Mouse (Mus musculus) megakaryocyte progenitor cell, adult 5-6 weeks (primary cell): ENCODE results near the gene Slamf9. TPM values are rescaled to one million over a fixed set of nuclear protein-coding genes. Genes with fewer than 3 reads are reported as not detected.

Experiments used
- ATAC-seq: replicated peaks from 2 replicates; pipeline ENCODE4 v1.8.0; 2016; ENCODE audit warnings: mild to moderate bottlenecking, moderate TSS enrichment, inconsistent platforms; ENCODE audit not compliant: poor library complexity
- total RNA-seq, 2 experiments: library from RNA; stranded (forward) in 1 of 2; stranded (reverse) in 1 of 2; fragments of 157-497, 149-512 nt in 1 of 2; fragments of 200-1000 nt in 1 of 2; gene quantifications; 2 replicates each; pipeline versions ENCODE4 v1.2.3 to v1.2.4; 2015 to 2017

The Slamf9 gene
- total RNA-seq (2015) (0.35 and 0.49 TPM in 2 replicates), total RNA-seq (2017) (0.41 and 0.62 TPM in 2 replicates)

- ATAC-seq = peak; percentile 91
These were observed at the start of gene Slamf9 for GRCm38 (mm10) chr1:172475054-172475741. Gene Slamf9, plus strand, starts transcription at chr1:172475358.

GRCm38 (mm10) chr1:172426419-172426818 is 48.7 kb upstream of the Slamf9 start:
- no peak for ATAC-seq

- no peak for ATAC-seq
These were observed 47.3 kb upstream of the Slamf9 start for GRCm38 (mm10) chr1:172427841-172428240.

GRCm38 (mm10) chr1:172428614-172429013 is 46.5 kb upstream of the Slamf9 start:
- no peak for ATAC-seq

- no peak for ATAC-seq
These were observed 44.4 kb upstream of the Slamf9 start for GRCm38 (mm10) chr1:172430731-172431220.

GRCm38 (mm10) chr1:172431836-172432586 is 43.1 kb upstream of the Slamf9 start:
- no peak for ATAC-seq

GRCm38 (mm10) chr1:172432587-172432955 is 42.6 kb upstream of the Slamf9 start:
- ATAC-seq = no peak

GRCm38 (mm10) chr1:172433012-172433850 is 41.9 kb upstream of the Slamf9 start:
- no peak for ATAC-seq

- no peak for ATAC-seq
These were observed 41.4 kb upstream of the Slamf9 start for GRCm38 (mm10) chr1:172433851-172434165.

- ATAC-seq = no peak
These were observed 38.4 kb upstream of the Slamf9 start for GRCm38 (mm10) chr1:172436785-172437184.

- ATAC-seq = no peak
These were observed 36.5 kb upstream of the Slamf9 start for GRCm38 (mm10) chr1:172438621-172439020.

GRCm38 (mm10) chr1:172440521-172440920 is 34.6 kb upstream of the Slamf9 start:
- no peak for ATAC-seq

GRCm38 (mm10) chr1:172441935-172442445 is 33.2 kb upstream of the Slamf9 start:
- ATAC-seq = no peak

- peak; percentile 57; the same call in 1 of the 2 replicates for ATAC-seq
These were observed 24.9 kb upstream of the Slamf9 start for GRCm38 (mm10) chr1:172450226-172450625.

- peak; percentile 62 for ATAC-seq
These were observed 24.2 kb upstream of the Slamf9 start for GRCm38 (mm10) chr1:172450848-172451470.

- no peak for ATAC-seq
These were observed 22.2 kb upstream of the Slamf9 start for GRCm38 (mm10) chr1:172452911-172453310.

- no peak for ATAC-seq
These were observed 21.3 kb upstream of the Slamf9 start for GRCm38 (mm10) chr1:172453810-172454209.

- peak; percentile 37 for ATAC-seq
These were observed 19.7 kb upstream of the Slamf9 start for GRCm38 (mm10) chr1:172455416-172455815.

GRCm38 (mm10) chr1:172456001-172456677 is 19.0 kb upstream of the Slamf9 start:
- peak; percentile 86 for ATAC-seq

GRCm38 (mm10) chr1:172457196-172457595 is 18.0 kb upstream of the Slamf9 start:
- no peak for ATAC-seq
